Mouse (Mus musculus): Measurements from ENCODE around the gene Orc1.

Gene Orc1

DNA sequence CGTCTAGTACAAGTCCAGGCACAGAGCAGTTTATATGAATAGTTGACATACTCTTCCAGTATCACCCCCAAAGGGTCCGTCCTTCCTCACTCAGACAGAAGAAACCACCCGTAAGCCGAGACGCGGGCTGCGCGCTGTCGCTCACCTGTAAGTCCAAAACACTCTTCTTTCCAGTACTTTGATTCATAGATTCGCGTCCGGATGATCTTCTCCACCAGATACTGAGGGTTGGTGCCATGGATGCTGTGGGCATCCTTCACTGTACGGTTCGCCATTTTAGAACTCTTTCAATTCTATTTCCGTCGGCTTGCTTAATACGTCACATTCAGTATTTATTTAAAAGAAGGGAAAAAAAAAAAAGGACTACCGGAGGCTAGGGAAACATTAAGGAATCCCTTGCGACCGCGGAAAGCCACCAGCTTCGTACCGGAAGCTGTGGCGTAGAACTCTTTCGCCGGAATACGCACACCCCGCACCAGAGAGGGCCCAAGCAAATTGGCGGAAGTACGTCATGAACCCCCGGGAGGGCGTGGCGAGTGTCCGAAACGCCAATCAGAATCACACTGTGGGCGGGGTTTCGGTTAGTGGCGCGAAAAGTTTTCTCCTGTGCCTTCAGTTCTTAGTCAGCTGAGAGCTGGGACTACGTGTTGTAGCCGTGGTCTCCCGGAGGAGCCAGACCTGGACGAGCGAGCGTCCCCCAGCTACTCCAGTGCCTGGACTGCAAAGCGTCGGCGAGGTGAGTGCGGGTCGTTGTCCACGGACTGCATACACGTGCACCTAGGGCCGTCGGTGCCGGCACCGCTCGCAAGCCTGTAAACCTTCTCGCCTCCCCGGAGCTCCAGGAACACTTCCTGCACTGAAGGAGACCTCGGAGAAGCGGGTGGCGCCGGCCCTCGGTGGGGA lies at the start of gene Orc1, which contains the start of gene Prpf38a:
TSS of gene Orc1 (plus strand) at position 584 of the 903 bp plus-strand sequence.
TSS of gene Prpf38a (minus strand) at position 497 of the 903 bp plus-strand sequence.
- peak; percentile 93 to 96 for DNase-seq (ENCODE audit: low spot score in 2 of 2)

DNA sequence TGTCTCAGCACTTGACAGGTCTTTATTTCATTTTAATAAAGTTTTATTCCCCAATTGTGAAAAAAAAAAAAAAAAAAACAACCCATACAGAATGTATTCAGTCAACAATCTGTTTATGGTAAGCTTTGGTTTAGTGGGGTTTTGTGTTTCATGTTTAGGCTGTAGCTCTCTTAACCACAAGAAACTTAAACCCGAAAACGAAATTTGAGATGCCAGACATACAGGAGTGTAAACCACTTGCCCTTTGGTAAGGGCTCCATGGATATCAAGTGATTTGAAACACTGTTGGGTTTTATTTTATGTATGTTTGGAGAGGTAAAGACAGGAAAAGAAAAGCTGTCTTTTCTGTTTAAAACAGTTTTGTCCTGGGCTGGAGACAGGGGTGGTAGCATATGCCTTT lies 39.5 kb upstream of the Orc1 start:
- no peak for DNase-seq (ENCODE audit: low spot score in 2 of 2)

DNA sequence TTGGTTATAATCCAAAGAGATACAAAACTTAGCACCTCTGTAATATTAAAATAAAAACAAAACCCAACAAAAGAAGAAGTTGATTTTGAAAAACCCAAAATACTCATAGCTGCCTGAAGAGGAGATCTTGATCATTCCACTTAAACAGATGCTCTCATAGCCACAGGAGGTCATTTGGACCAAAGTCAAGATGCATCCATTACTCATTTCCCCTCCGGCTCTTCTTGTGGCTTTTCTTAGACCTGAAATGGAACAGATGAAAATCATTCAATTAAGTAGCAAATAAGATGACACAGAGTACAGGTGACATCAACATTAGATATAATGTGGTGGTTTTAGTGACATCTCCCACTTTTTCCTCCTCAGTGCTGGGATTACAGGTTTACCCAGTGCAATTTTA lies 14.2 kb upstream of the Orc1 start:
- DNase-seq (ENCODE audit: low spot score in 2 of 2): no peak

DNA sequence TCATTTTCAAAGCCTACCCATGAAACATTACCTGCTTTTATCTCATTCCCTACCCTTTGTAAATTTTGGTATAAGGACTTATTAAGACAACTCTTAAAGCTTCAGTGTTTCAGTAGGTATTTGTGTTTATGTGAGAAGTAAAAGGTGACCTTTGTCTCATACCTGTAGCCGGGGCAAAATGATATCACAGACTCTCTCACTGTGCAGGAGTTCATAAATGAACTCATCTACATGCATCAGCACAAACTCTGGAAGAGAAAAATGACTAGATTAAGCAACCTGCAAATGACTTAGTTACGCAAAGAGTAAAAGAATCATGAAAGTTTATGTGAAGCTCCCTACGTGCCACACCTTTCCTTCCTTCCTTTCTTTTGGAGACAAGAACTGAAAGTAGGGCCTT lies 6.6 kb upstream of the Orc1 start:
- no peak for DNase-seq (ENCODE audit: low spot score in 2 of 2)

DNA sequence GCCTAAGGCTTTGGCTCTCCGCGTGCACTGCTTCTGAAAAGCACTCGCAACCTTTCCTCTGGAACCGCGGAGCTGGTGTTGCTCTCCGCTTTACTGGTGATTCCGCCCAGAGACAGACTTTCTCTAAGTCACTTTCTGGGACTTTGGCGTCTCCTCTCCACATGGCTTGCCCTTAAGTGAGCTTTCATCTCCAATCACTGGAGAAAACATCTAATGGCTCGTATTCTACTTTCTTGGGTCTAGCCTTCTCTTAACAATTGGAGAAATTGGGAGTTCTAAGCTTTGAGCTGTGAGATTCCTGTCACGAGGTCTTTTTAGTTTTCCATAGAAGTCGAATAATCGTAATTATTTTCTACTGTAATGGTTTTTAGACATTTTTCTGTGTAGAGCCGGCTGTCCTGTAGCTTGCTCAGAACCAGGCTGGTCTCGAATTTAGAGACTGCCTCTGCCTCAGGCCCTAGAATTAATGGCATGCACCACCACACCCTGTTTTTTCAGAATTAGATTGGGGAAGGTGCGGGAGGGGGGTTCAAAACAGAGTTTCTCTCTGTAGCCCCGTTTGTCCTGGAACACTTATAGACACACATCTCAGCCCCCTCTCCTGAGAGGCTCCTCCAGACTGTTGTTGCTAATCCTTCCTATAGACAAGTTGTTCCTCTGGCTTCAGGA lies 654 bp downstream of the Orc1 start:
- DNase-seq (ENCODE audit: low spot score in 2 of 2): no peak

DNA sequence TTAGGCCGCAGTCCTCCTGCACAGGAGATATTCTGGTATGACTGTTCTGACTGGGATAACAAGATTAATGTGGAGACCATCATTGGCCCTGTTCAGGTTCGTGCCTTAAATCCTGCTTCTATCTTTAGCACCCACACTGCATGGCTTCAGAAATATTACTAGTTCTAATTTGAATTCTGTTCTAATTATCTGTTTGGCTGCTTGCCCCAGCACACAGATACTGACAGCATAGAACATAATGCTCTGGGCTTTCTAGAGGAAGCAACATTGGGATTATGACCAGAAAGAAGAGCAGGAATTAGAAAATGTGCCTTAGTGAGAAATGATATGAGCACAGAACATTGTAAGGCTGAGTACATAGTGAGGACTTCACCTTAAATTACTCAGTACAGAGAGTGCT lies 14.2 kb downstream of the Orc1 start:
- no peak for DNase-seq (ENCODE audit: low spot score in 2 of 2)

DNA sequence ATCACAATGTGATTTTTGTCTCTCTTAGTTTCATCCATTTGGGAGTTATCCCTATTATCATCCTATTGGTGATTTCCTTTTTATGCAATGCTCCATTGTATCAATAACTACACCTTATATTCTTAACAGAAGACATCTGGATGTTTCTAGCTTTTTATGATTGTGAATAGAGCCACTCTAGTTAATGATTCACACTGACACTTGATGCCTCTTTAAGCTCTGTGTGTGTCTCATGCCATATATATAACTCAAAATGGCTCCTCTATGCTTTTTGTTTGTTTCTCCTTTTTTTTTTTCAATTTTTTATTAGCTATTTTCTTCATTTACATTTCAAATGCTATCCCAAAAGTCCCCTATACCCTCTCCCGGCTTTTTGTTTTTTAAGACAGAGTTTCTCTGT lies 16.6 kb downstream of the Orc1 start:
- no peak for DNase-seq (ENCODE audit: low spot score in 2 of 2)

DNA sequence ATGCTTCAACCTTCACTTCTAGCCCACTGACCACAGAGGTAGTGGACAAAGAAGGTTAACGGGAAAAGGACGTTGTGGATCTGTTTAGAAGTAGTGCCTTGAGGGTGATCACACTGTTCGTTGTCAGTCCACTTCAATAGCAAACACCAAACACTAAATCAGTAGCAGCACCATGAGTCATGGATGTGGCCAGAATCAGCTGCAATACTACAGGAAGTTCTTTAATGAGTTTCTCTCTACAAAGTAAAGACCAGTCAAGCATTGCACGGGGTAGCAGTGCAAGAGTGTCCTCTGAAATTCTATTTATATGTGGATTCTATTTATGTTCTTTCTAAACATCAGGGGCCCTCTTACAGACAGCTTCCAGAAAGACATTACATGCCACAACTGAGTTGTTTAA lies 19.1 kb downstream of the Orc1 start:
- DNase-seq (ENCODE audit: low spot score in 2 of 2): no peak

DNA sequence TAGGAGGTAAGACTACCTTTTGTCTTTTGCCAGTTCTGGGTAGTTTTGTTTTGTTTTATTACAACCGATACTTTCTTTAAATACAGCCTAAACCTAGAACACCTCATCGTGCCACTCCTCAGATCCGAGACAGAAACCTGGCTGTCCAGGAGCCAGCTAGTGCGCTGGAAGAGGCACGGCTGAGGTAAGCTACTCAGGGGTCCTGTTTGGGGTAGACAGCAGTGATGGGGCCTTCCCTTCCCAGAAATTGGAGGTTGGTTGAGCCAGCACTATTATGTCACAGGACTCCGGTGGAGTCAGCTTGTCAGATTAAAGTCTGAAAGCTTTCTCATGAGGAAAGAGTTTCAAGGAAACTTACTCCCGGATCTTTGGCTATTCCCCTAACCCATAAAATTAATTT lies 22.6 kb downstream of the Orc1 start:
- DNase-seq (ENCODE audit: low spot score in 2 of 2): no peak

DNA sequence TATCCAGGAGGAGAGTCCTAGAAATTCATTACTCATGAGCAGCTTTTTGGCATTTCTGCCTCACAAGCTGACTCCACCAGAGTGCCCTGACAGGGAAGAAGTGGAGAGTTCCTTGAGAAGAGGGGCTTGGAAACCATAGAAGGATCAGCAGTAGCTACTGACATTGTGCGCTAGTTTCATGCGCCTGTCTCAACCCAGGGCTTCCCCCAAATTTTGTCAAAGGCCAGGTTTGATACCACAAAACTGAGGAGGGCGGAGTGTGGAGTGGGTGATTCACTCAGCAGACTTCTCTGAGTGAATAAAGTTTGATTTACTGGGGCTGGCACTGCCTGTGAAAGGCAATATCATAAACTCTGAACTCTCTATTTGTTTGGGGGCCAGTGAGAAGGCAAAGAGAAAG lies 29.4 kb downstream of the Orc1 start:
- no peak for DNase-seq (ENCODE audit: low spot score in 2 of 2)

DNA sequence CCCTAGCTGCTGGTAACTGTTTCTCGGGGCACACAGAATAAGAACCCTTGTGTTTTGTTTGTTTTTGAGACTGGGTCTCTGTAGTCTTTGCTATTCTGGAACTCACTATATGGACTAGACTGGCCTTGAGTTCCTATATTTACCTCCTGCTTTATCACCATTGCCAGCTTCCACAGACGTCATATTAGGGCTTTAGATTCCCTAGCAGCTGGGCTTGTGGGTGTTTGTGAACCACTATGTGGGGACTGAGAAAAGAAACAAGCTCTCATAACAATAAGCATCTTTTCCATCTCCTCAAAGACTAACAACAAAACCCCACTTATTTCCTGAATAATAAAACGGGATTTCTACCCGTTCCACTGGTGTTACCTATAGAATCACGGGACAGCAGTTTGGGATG lies 31.7 kb downstream of the Orc1 start:
- DNase-seq (ENCODE audit: low spot score in 2 of 2): no peak

DNA sequence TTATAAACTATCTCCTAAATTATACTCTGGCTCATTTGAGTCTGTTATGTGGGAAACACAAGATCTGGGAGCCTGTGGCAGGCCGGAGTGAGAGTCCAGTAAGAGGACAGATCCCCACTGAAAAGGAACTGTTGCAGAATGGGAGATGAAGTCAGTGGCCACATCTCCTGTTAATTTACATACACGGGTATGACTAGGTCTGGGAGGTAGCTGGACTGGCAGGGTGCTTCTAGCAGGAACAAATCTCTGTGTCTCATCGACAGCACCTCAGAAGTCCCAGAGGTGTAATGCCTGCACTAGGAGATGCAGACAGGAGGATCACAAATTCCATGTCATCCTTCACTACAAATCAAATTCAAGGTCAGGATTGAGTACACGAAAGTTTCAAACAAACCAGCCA lies 39.4 kb downstream of the Orc1 start:
- no peak for DNase-seq (ENCODE audit: low spot score in 2 of 2)

DNA sequence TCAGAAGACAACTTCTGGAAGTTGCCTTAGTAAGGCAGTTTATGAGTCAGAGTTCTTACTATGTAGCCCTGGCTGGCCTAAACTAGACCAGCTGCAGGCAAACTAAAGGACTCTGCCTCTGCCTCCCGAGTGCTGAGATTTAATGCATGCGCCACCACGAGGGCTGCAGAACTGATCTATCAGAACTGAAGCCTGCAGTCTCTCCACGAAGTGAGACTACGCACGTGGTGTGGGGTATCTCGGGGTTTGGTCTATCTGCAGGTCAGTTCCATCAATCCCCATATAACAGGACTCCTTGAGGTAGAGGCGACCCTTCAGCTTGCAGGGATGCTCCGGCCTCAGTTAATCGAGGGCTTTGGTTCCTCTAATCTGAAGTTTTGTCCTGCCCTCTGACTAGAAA lies 39.9 kb downstream of the Orc1 start:
- no peak for DNase-seq (ENCODE audit: low spot score in 2 of 2)

DNA sequence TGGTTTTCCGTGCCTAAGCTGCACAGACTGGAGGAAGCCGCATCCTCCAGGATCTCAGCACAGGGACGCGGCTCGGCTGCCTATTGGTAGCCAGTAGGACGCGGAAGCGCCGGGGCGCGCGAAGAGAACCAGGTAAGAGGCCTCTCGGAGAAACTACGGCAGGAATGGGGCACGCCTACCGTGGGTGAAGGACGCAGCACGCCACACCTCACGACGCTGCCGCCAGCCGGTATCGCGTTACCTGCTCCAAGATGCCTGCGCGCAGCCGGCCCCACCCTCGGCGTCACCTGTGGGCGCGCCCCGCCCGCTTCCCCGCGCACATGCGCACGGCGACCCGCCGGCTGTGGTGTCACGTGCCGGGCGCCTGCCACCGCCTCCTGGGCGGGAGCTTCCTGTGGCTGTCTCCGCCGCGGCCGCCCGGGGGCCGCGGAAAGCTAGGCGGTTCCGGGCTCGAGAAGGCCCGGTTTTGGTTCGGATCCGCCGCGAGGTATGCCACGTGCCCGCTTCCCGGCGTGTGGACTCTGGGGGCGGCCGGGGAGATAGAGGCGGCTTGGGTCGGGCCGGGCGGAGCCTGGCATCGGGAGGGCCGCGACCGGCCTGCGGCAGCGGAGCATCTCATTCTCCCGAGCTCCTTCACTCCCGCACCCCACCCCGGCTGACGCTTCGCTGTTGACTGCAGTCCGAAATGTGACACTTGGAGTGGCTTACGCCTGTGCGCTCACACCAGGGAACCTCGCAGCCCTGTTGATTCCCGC lies 40.5 kb downstream of the Orc1 start, which contains the start of gene Cc2d1b:
TSS of gene Cc2d1b (plus strand) at position 354 of the 755 bp plus-strand sequence.
- DNase-seq (ENCODE audit: low spot score in 2 of 2): peak; percentile 89 to 90

DNA sequence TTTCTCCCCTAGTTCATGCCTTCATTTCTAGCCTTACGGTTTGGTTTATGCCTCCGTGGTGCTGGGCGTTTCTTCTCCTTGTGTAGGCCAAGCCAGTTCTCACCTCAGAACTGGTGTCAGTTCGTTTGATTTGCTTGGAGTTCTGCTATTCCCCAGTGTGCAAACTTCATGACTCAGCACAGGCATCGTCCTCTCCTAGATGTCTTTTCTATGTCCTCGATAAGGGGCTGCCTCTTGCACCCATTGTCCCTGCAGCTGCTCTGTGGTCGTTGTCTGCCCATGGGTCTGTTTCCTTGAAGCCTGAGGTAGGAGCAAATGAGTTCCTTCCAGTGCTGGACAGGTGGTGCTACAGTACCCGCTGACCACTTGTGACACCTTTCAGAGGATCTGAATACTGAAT lies 41.3 kb downstream of the Orc1 start:
- no peak for DNase-seq (ENCODE audit: low spot score in 2 of 2)

DNA sequence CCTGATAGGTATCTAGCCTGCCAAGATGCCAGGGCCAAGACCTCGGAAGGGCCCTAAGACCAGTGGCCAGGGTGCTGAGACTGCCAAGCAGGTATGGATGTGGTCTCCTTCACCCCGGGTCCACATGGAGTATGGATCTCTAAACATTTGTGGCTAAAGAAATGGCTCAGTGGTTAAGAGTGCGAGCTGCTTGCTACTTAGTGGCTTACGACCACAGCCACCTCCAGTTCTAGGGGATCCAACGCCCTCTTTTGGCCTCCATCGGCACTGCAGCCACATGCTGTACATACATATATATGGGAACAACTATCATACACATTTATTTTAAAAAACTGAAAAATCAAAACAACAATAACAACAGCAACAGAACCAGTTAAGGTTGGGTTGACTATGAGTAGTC lies 42.3 kb downstream of the Orc1 start:
- no peak for DNase-seq (ENCODE audit: low spot score in 2 of 2)

DNA sequence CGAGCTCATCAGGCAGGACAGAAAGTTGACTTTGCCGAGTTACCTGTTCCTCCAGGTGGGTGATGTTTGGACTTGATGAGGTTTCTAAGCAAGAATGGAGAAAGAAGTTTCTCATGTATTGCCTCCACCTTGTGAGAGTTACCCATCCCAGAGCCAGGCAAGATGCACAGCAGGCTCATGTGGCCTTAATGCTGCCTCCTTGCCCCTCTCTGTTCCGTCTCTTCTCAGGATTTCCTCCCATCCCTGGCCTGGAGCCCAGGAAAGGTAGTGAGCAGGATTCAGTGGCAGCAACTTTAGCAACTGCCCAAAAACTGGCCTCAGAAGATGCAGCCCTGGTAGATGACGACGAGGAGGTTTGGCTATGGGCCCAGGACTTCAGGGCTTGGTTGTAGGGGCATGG lies 47.8 kb downstream of the Orc1 start:
- DNase-seq (ENCODE audit: low spot score in 2 of 2): no peak

DNA sequence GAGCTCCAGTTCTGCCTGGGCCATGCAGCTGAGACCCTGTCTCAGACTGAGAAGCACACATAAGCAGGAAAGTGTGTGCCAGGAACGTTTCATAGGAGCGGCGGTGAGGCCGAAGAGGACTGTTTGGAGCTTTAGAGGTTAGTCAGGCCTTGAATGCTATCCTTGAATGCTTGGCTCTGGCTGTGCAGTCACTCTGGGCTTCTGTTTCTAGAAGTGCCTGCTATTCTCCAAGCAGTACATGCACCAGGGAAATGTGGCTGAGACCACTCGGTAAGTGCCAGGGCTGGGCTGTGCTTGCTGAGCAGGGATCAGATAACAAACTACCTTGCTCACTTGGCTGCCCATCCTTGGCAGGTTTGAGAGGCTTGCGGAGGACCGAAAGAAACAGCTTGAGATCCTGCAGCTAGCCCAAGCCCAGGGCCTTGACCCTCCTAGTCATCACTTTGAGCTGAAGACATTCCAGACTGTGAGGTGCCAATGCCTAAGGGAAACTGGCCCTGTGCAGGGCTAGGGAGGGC lies 50.2 kb downstream of the Orc1 start:
- DNase-seq (ENCODE audit: low spot score in 2 of 2): no peak

DNA sequence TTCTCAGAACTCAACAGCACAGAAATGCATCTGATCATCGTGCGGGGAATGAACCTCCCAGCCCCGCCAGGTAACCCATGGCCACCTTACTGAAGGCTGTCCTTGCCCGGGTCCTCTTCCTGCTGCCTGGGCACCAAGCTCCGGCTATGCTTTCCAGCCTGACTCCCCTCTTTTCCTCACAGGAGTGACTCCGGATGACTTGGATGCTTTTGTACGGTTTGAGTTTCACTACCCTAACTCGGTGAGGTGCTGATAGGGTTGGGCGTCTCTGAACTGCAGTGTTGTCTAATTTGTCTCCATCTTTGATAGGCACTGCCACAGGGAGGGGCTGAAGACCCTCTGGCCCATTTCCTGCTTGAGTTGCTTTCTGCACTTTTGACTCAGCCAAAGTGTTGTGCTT lies 50.9 kb downstream of the Orc1 start:
- DNase-seq (ENCODE audit: low spot score in 2 of 2): no peak

DNA sequence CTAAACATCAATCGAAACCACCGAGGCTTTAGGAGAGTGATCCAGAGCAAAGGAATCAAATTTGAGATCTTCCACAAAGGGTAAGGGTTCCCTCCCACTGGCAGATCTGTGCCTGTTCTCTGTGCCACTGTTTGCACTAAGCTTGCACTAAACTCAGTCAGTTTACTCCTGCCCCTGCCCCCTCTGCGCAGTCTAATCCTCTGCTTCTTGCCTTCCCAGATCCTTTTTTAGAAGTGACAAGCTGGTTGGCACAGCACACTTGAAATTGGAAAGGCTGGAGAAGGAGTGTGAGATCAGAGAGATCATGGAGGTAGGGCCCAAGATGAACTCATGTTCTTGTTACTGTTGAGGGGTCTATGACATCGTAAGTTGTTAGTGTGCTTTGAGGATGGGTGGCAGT lies 52.4 kb downstream of the Orc1 start:
- no peak for DNase-seq (ENCODE audit: low spot score in 2 of 2)

DNA sequence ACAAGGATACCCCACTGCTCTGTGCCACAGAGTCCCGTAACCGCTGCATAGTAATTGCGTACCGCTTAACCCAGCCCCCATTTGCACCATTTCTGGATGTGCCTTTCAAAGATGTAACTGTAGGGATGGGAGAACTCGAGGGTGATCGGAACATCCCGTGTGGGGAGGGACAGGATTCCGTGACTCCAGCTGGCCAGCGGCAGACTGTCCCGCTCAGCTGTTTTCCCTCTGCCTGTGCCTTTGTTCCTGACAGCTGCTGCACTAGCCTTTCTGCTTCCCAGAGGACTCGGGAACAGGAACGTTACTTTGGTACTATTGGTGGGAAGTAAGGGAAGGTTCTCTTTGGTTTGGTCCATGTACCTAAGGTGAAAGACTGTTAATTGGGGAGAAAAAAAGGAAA lies 54.5 kb downstream of the Orc1 start:
- DNase-seq (ENCODE audit: low spot score in 2 of 2): no peak

DNA sequence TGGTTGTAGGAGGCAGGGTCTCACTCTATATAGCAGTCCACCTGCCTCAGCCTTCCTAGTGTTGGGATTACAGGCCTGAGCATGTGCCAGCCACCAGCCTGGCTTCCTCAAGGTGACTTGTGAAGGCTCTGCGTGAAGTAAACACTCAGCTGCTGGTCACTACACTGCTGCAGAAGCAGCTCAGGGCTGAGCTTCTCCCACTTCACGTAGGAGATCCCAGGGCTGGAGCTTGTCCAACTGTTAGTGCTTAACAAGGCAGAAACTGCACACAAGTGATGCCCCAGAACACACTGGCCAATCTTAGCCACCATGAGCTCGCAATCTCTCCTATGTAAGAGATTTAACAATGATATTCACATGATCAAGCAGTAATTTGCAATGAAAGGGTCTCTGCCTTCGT lies 55.5 kb downstream of the Orc1 start:
- DNase-seq (ENCODE audit: low spot score in 2 of 2): no peak
